Mouse (Mus musculus) cerebral cortex, adult 2 months (tissue): ENCODE measurements around the gene Sp6.

Experiments
- WGBS: fragments of 180-500 bp; shearing (Covaris S2); methylation state at CpG from one replicate; pipeline ENCODE4 v1.1.7; 2018; 5-methylcytosine and 5-hydroxymethylcytosine counted together

Sp6 gene

GRCm38 (mm10) chr11:97063274-97063920 lies 50.2 kb downstream of the Sp6 start:
- WGBS = 51% methylated on average over 9 of the region's 9 CpGs

GRCm38 (mm10) chr11:97063921-97064295 lies 50.7 kb downstream of the Sp6 start:
- WGBS = 87% methylated on average over 3 of the region's 3 CpGs

GRCm38 (mm10) chr11:97065538-97066295 lies 52.5 kb downstream of the Sp6 start:
- 89% methylated on average over 12 of the region's 12 CpGs for WGBS

- WGBS = 73% methylated on average over 22 of the region's 22 CpGs
These were observed 53.6 kb downstream of the Sp6 start for GRCm38 (mm10) chr11:97066656-97067360.

- 87% methylated on average over 1 of the region's 1 CpGs for WGBS
These were observed 56.1 kb downstream of the Sp6 start for GRCm38 (mm10) chr11:97069333-97069732.

- 91% methylated on average over 2 of the region's 2 CpGs for WGBS
These were observed 56.6 kb downstream of the Sp6 start for GRCm38 (mm10) chr11:97069770-97070169.

- WGBS = 33% methylated on average over 1 of the region's 1 CpGs
These were observed 57.9 kb downstream of the Sp6 start for GRCm38 (mm10) chr11:97071129-97071528.

GRCm38 (mm10) chr11:97072533-97072932 lies 59.3 kb downstream of the Sp6 start:
- WGBS = 25% methylated on average over 3 of the region's 3 CpGs

GRCm38 (mm10) chr11:97074235-97074634 lies 61.0 kb downstream of the Sp6 start:
- WGBS = 72% methylated on average over 8 of the region's 8 CpGs
